Mouse (Mus musculus): ENCODE measurements around the gene Susd6. TPM values are rescaled to one million over a fixed set of nuclear protein-coding genes. Genes with fewer than 3 reads are reported as not detected.

The Susd6 gene
- polyA plus RNA-seq, 2 experiments: 11.1 to 11.6 TPM

GRCm38 (mm10) chr12:80881121-80881520 is 90.8 kb downstream of the Susd6 start:
- Histone ChIP-seq H3K4me3 (ENCODE audit: insufficient read depth in 1 of 2, low read depth in 2 of 2, low read length in 2 of 2) (no peak overlapping the region), H3K4me2 (ENCODE audit: low read depth) (no peak overlapping the region), H3K9me3 (ENCODE audit: control insufficient read depth, low read length) (no peaks in the 10 kb centered on the region), H3K27ac (no peak overlapping the region), H3K4me1 (replicated peaks; ENCODE audit: control insufficient read depth in 2 of 2, insufficient read depth in 2 of 2, low read length in 1 of 2) (peaks cover 0 to 7% of the 10 kb centered on the region in 2 experiments; a peak in 3 of 4 replicates), H3K36me3 (replicated peaks; ENCODE audit: control insufficient read depth, insufficient read depth, low read depth) (peaks cover 30% of the 10 kb centered on the region), H3K9ac (replicated peaks) (no peak overlapping the region), H3K27me3 (ENCODE audit: control insufficient read depth, insufficient read depth, low read length) (no peaks in the 10 kb centered on the region)
- ATAC-seq (ENCODE audit: insufficient read depth) (no peak), DNase-seq (ENCODE audit: low read depth in 3 of 3, low spot score in 3 of 3) (no peak)
- TF ChIP-seq EP300 (IDR thresholded peaks at IDR 0.05; ENCODE audit: low read depth): no peak
- TF ChIP-seq CTCF (IDR thresholded peaks at IDR 0.05; ENCODE audit: low read depth): no peak
- 80% methylated on average over 3 of the region's 3 CpGs for WGBS (ENCODE audit: insufficient replicate concordance)

GRCm38 (mm10) chr12:80883278-80883677 is 93.0 kb downstream of the Susd6 start:
- Histone ChIP-seq H3K4me3 (ENCODE audit: insufficient read depth in 1 of 2, low read depth in 2 of 2, low read length in 2 of 2) (no peak overlapping the region), H3K9ac (replicated peaks) (no peak overlapping the region), H3K4me2 (ENCODE audit: low read depth) (no peak overlapping the region), H3K27ac (no peak overlapping the region), H3K9me3 (ENCODE audit: control insufficient read depth, low read length) (no peaks in the 10 kb centered on the region), H3K27me3 (ENCODE audit: control insufficient read depth, insufficient read depth, low read length) (no peaks in the 10 kb centered on the region), H3K4me1 (replicated peaks; ENCODE audit: control insufficient read depth in 2 of 2, insufficient read depth in 2 of 2, low read length in 1 of 2) (peaks cover 0 to 7% of the 10 kb centered on the region in 2 experiments; a peak in 3 of 4 replicates), H3K36me3 (replicated peaks; ENCODE audit: control insufficient read depth, insufficient read depth, low read depth) (peaks cover 11% of the 10 kb centered on the region)
- WGBS (ENCODE audit: insufficient replicate concordance): 69% methylated on average over 3 of the region's 3 CpGs
- DNase-seq (ENCODE audit: low read depth in 3 of 3, low spot score in 3 of 3) (no peak), ATAC-seq (ENCODE audit: insufficient read depth) (no peak)
- TF ChIP-seq EP300 (IDR thresholded peaks at IDR 0.05; ENCODE audit: low read depth) (no peak), CTCF (IDR thresholded peaks at IDR 0.05; ENCODE audit: low read depth) (no peak)

GRCm38 (mm10) chr12:80883881-80884280 is 93.6 kb downstream of the Susd6 start:
- DNase-seq (ENCODE audit: low read depth in 3 of 3, low spot score in 3 of 3) (no peak), ATAC-seq (ENCODE audit: insufficient read depth) (no peak)
- Histone ChIP-seq H3K9me3 (ENCODE audit: control insufficient read depth, low read length) (no peaks in the 10 kb centered on the region), H3K4me3 (ENCODE audit: insufficient read depth in 1 of 2, low read depth in 2 of 2, low read length in 2 of 2) (no peak overlapping the region), H3K27ac (no peak overlapping the region), H3K4me2 (ENCODE audit: low read depth) (no peak overlapping the region), H3K4me1 (replicated peaks; ENCODE audit: control insufficient read depth in 2 of 2, insufficient read depth in 2 of 2, low read length in 1 of 2) (peaks cover 0 to 7% of the 10 kb centered on the region in 2 experiments; a peak in 3 of 4 replicates), H3K27me3 (ENCODE audit: control insufficient read depth, insufficient read depth, low read length) (no peaks in the 10 kb centered on the region), H3K36me3 (replicated peaks; ENCODE audit: control insufficient read depth, insufficient read depth, low read depth) (peaks cover 8% of the 10 kb centered on the region), H3K9ac (replicated peaks) (no peak overlapping the region)
- WGBS (ENCODE audit: insufficient replicate concordance): 48% methylated on average over 5 of the region's 5 CpGs
- TF ChIP-seq EP300 (IDR thresholded peaks at IDR 0.05; ENCODE audit: low read depth): no peak

GRCm38 (mm10) chr12:80885301-80886288 is 95.3 kb downstream of the Susd6 start:
- no peaks in the 10 kb centered on the region for H3K27me3 ChIP-seq (ENCODE audit: control insufficient read depth, insufficient read depth, low read length)
- peak overlapping the region; percentile 48 for H3K4me2 ChIP-seq (ENCODE audit: low read depth)
- no peak for DNase-seq (ENCODE audit: low read depth in 3 of 3, low spot score in 3 of 3)
- H3K36me3 ChIP-seq (replicated peaks; ENCODE audit: control insufficient read depth, insufficient read depth, low read depth): no peaks in the 10 kb centered on the region
- H3K27ac ChIP-seq: no peak overlapping the region
- ATAC-seq (ENCODE audit: insufficient read depth): no peak
- TF ChIP-seq EP300 (IDR thresholded peaks at IDR 0.05; ENCODE audit: low read depth) (no peak), CTCF (IDR thresholded peaks at IDR 0.05; ENCODE audit: low read depth) (no peak)
- peaks cover 0 to 7% of the 10 kb centered on the region in 2 experiments; a peak in 3 of 4 replicates for H3K4me1 ChIP-seq (replicated peaks; ENCODE audit: control insufficient read depth in 2 of 2, insufficient read depth in 2 of 2, low read length in 1 of 2)
- WGBS (ENCODE audit: insufficient replicate concordance): 21% methylated on average over 15 of the region's 15 CpGs
- H3K4me3 ChIP-seq (ENCODE audit: insufficient read depth in 1 of 2, low read depth in 2 of 2, low read length in 2 of 2): peak overlapping the region in 1 of 2 experiments; percentile 36; a peak in 2 of 4 replicates
- H3K9me3 ChIP-seq (ENCODE audit: control insufficient read depth, low read length): peaks cover 2% of the 10 kb centered on the region; the same call in 1 of the 2 replicates
- H3K9ac ChIP-seq (replicated peaks): no peak overlapping the region

- no peak overlapping the region for H3K4me2 ChIP-seq (ENCODE audit: low read depth)
- 0 out of 2 replicates have a peak, but pooled peaks have one; percentile 23 for ATAC-seq (ENCODE audit: insufficient read depth)
- H3K27ac ChIP-seq: no peak overlapping the region
- H3K36me3 ChIP-seq (replicated peaks; ENCODE audit: control insufficient read depth, insufficient read depth, low read depth): no peaks in the 10 kb centered on the region
- WGBS (ENCODE audit: insufficient replicate concordance): 46% methylated on average over 2 of the region's 2 CpGs
- H3K4me1 ChIP-seq (replicated peaks; ENCODE audit: control insufficient read depth in 2 of 2, insufficient read depth in 2 of 2, low read length in 1 of 2): peaks cover 0 to 7% of the 10 kb centered on the region in 2 experiments; a peak in 3 of 4 replicates
- H3K9ac ChIP-seq (replicated peaks): no peak overlapping the region
- H3K4me3 ChIP-seq (ENCODE audit: insufficient read depth in 1 of 2, low read depth in 2 of 2, low read length in 2 of 2): no peak overlapping the region
- no peak for DNase-seq (ENCODE audit: low read depth in 3 of 3, low spot score in 3 of 3)
- H3K9me3 ChIP-seq (ENCODE audit: control insufficient read depth, low read length): peaks cover 2% of the 10 kb centered on the region; the same call in 1 of the 2 replicates
- TF ChIP-seq EP300 (IDR thresholded peaks at IDR 0.05; ENCODE audit: low read depth) (no peak), CTCF (IDR thresholded peaks at IDR 0.05; ENCODE audit: low read depth) (no peak)
- H3K27me3 ChIP-seq (ENCODE audit: control insufficient read depth, insufficient read depth, low read length): no peaks in the 10 kb centered on the region
Measured at GRCm38 (mm10) chr12:80887036-80887435, 96.7 kb downstream of the Susd6 start.

Measured in liver, embryonic 14.5 days (tissue).